Mouse (Mus musculus): ENCODE measurements at regions not wholly inside any gene's neighbourhood (a gene's known extent, or its start where the extent isn't known, plus 50 kb on each side); places are given as distances from the start of the nearest gene placed in this dataset.

DNA sequence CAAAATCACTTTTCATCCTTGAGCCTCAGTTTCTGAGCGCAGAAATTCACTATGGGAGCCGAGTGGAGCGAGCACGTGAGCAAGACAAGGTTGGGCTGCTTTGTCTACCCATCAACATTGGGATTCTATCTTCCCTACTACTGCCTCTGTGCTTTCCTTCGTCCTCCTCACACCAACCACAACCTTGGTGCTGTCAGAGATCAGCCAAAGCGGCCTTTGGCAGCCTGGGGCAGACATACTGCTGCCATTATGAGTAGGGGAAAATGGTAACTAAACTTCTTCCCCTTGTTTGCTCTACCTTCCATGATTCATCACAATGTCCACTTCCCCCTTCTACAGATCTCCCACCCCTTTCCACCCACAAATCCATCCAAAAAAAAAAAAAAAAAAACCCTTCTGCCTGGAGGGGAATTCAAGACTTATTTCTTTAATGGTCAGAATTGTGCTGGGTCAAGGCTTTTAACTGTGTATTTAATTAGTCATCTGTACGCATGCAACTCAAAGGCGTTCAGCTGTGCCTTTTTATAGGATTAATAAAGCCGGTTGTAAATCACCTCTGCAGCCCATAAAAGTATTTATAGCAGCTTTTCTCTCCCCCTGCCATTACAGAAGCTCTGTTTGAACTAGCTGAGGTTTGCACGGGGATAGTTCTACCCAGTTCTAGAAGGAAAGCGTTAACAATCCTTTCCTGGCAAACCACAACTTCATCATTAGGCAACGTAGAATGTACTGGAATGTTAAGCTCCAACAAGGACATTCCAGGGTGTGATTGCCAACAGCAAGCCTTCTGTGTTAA, 340.4 kb downstream of the Pik3r1 start:
- DNase-seq (ENCODE audit: low spot score): peak; percentile 9

DNA sequence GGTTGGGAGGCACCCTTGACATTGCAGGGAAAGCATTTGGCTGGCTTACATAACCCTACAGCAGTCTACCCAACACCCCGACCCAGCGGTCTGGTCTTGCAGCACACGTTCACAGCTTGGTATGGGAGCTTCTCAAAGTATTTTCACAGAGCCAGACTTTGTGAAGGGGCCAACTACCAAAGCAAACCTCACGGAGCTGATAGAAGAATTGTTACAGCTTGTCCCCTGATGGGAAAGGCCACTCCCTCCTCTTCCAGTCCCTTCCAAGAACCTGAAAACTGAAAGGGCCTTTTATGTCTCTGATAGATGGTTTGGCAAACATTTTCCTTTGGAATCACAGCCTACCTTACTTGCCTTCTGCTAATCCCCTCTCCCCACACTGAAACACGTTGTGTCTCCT, 341.6 kb downstream of the Pik3r1 start:
- peak; percentile 24 for DNase-seq (ENCODE audit: low spot score)

DNA sequence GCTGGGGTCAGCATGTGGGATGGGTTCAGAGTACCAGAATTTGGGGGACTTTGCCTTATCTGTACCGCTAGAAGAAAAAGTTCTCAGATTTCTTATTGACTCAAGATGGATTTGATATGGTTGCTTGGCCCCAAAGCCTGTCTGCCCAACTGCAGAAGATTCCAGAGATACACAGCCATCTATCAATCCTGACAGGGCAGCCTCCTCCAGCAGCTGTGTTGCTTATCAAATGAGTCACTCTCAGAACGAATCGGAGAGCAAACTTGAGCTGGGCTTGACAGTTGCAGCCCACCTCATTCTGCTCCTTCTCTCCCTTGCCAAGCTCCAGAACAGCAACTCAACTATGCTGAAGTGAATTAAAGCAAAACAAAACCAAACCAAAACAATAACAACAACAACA, 345.9 kb downstream of the Pik3r1 start:
- no peak for DNase-seq (ENCODE audit: low spot score)

DNA sequence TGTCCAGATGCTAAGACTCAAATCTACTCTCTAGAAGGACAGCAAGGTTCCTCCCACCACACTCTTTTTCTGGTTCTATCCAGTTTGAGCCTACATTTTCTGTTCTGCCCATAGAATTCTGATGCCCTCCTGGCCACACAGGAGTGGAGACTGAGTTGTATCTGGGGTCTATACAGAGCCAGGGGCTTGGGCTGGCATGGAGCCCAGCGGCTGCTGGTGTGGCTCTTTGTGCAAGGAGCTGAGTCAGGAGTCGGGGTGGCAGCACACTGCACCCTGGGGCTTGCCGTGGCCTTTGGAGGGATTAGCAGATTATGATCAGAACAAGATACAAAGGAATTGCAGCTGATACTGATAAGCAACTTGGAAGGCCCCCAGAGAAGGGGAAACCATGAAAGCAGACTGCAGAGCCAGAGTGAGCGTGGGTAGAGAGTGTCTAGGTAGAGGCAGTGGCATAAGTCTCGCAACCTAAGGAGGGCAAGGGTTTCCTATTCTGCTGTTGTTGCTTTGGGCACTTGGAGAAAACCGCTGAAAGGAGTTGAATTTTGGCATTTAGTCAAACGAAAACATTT, 348.5 kb downstream of the Pik3r1 start:
- no peak for DNase-seq (ENCODE audit: low spot score)

DNA sequence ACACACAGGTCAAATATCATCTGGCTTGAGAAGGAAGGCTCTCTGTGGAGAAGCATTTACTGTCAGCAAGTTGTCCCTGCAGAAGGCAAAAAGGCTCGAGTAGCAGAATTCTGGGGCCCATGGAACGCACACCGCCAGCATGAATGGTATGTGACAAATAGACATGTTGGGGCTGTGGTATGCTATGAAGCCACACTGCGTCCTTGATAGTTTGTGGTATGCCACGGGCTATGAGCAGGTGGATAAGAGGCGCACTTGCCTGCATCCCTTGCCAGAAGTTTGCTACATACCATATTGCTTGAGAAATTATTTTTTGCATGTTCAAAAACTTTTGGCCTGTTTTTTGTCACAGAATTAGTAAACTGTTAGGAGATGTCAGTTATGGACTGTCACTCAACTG, 349.7 kb downstream of the Pik3r1 start:
- no peak for DNase-seq (ENCODE audit: low spot score)

DNA sequence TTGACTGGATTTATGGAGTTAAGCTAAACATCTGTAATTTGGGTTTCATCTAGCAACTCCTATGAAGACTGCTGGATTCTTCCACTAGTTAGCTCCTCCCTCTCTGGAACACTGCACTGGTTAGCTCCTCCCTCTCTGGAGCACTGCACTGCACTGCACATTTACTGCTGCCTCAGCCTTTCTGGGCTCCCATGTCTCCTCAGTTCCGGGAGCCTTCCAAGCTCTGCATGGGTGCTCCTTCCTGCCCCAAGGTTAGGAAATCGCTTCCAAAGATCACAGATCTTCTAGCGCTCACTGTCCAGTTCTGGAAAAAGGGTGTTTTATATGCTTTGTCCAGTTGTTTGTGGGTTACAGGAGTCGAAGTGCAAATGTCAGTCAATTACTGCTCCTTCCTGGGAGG, 359.1 kb downstream of the Pik3r1 start:
- DNase-seq (ENCODE audit: low spot score): no peak

DNA sequence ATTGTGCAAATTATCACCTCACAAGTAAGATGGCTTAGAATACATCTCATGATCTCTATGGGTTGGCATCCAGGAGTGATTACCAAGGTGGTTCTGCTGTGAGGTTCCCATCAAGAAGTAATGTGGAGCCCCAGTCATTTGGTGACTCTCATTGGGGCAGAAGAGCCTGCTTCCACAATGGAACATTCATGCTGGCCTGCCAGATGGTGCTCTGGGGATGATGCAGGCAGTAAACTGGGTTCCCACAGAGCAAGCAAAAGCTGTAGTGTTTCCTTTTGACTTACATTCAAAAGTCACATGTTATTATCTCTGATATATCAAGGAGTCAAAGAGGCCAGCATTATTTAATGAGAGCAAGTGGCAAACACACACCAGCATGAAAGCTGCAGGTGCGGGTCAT, 360.4 kb downstream of the Pik3r1 start:
- no peak for DNase-seq (ENCODE audit: low spot score)

DNA sequence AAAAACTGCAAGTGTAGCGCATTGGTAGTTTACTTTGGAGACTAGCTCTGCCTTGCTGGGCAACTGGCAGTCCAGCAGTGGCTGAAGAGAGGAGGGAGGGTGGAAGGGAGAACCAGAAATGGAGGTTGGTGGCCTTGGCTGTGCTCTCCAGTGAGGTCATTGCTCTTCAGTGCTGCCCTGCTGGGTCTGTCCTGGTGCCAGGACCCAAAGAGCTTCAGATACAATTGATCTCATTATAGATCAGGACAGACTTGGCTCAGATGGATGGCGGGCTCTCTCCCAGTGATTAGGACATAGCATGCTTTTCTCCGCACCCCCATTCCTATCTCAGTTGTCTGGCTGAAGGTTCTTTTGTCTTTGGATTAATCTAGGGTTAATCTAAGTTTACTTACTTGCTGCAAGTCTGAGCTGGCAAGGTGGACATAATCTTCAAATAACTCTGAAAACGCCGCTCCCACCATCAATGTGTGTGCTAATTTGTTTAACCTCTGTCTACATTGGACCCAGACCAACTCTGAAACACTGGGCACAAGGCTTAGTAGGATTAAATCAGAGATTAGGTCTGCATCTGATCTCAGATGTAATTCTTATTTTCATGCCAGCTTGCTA, 394.3 kb downstream of the Pik3r1 start:
- no peak for DNase-seq (ENCODE audit: low spot score)

DNA sequence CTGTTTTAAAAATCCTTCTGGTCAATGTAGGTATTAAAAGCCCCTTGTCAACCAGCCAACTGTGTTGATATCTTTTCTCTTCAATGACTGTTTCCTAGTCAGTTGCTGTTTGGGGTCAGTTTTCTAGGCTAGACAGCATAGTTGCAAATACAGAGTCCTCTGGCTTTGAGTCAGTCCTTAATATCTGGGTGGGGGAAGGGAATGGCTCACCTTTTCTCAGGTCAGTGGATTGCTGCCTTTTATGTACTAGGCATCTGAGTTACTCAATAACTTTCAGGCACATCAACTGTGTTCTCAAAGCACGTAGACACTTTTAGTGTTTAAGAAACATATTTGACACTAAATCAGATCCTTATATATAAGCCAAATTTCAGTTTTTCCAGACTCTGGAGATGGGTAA, 396.1 kb downstream of the Pik3r1 start:
- DNase-seq (ENCODE audit: low spot score): no peak

DNA sequence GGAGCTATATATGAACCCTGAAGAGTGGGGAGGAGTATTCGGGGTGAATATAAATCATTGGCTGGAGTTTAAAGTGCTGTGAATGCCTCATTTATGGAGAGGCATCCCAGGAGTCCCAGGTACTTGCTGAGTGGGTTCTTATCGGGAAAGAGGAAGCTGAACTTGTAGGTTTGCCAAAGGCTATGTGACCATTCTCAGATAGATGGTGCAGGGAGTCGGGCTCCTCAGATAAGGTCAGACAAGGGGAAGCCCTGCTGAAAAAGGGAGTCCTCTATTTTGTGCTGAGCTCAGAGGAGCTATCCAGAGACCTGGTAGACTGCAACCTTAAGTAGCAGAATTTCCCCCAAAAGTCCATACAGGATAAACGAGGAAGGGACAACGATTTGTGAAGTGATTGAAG, 399.8 kb downstream of the Pik3r1 start:
- DNase-seq (ENCODE audit: low spot score): no peak

DNA sequence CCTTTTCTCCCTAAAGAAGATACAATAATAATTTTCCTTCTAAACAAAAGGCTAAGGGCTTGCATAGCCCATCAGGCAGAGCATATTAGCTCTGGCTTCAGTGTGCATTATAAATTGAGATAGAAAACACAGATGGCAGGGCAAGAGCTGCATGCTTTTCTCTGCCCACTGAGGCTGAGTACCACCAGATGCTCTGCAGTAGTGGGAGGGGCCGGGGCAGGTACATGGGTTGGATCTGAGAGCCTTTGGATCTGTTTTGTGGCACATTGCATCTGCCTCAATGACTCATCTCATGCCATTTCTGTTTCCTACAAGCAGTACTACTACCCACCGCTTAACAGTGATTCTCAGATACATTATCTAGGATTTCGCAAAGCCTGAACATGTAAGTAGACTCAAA, 412.7 kb downstream of the Pik3r1 start:
- DNase-seq (ENCODE audit: low spot score): no peak

DNA sequence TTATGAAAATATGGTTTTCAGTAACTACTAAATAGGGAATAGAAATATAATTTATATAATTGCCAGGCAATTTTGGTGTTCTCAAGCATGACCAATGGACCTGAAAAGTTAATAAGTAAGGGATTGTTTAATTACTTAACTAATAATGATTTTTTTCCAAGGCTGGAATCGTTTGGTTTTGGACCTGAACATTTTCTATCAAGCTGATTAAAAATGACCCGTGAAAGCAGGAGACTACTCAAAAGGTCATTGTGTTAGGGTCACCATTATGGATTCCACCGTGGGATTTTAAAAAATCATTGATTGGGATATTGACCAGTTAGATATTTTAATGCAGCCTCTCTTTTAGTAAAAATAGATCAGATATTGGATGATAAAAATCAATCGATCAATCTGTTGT, 416.9 kb downstream of the Pik3r1 start:
- no peak for DNase-seq (ENCODE audit: low spot score)

DNA sequence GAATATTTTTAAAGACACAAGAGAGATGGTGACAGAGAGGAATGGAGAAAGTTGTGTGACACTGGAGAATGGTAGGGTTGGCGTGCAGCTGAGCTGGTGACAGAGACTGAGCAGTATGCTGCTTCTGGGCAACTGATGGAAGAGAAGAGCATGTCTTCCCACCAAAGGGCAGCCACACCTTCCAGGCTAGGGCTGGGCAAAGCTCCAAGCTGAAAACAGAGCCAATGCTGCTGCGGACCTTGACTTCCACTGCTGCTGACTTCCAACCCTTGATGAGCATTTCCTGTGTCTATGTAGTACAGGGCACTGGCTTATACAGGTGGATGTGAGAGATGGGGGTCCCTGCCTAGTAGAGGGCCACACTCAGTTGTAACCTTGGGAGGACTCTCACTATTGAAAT, 418.7 kb downstream of the Pik3r1 start:
- no peak for DNase-seq (ENCODE audit: low spot score)

DNA sequence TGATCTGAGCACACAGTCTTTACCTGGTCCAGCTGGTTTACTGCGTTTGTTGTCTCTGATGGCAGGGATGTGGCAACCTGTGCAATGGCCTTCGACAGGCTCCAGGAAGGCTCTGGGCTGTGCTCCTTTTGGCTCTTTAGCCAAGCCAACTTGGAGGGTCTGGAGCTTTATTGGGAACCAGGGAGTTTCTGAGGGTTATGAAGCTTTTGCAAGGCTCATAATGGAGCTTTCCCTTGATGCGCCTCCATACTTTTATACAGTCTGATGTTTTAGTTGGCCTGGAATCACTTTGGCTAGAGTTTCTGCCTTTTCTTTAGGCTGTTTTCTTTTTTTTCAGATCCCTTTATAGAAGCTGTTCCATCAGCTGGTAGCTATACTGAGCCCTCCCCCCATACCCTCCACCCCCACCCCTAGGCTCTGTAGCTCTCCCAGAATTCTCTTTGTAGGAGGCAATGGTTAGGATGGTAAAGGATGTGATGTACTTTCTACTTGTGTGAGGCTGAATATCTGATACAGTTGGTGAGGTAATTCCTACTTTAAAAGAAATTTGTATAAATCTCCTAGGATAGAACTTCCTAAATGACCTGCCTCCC, 429.6 kb downstream of the Pik3r1 start:
- no peak for DNase-seq (ENCODE audit: low spot score)

DNA sequence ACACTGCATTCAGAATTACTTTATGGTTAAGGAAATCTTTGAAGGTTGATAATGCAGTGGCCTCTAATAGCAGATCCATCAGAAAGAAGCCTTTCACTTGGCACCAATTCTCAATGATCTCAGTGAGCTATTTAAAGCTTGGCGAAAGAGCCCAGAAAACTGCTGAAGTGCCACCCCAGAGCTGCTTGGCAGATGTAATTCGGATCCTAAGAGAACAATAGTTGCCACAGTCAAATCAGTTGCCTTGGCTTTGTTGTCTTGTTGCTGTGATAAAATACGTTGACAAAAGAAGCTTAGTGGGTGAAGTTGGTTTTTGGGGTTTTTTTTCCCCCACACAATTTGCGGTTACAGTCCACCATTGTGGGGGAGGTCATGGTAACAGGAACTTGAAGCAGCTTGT, 449.4 kb downstream of the Pik3r1 start:
- no peak for DNase-seq (ENCODE audit: low spot score)

DNA sequence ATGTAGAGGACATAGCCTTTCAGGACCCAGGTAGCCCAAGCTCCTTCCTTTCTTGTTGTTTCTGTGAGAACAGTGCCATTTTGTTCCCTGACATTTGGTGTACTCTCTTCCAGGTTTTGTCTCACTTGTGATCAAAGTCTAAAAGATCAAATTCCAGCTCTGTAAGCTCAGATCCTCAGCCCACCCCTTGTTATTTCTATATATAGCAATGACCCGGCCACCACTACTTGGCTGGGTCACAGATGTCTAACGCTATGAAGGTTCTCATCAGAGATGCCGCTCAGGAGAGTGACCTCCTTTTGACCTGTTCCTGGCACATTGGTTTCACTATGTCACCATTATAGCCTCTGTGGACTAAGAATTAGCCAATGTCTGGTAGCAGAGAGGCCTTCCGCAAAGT, 451.7 kb downstream of the Pik3r1 start:
- no peak for DNase-seq (ENCODE audit: low spot score)

DNA sequence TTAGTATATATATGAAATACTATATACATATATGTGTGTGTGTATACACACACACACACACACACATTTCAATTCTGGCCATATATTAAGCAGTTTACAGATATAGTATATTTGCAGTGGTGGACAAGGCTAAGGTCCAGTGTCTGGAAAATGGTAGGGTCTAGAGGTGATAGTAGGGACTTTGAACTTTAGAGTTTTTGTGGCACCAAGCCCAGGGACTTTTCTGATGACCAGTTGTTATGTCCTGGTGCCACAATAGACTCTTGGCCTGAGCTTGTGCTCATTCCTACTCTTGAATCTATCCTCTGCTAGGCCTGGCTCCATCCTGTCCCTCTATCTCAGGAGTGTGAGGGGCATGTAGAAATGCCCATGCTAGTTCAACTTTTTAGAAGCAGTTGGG, 454.0 kb downstream of the Pik3r1 start:
- no peak for DNase-seq (ENCODE audit: low spot score)

DNA sequence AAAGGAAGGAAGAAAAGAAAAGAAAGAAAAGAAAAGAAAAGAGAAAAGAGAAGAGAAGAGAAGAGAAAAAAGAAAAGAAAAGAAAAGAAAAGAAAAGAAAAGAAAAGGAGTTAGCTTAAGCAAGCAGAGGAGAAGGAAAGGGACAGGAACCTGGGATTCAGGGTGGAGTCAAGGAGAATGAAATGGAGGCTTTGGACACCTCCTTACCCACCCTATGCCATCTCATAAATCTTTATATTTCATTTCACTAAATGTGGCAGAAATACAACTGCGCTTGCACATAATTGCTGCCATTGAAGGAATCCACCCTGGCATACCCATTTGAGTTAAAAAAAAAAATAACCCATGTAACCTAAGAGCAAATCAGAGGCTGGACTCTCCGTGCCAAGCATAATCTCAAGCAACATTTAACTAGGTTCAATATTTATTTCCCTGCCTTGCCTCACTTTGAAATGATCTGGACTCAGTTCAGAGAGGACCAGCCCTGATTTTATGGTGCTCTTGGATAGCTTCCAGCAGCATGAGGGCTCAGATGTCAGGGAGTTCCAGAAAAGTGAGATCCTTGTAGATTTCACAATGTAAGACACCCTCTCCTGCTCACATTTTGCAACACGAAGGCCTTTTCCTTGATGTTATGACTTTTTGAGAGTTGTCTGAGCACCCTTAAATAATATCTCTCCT, 456.2 kb downstream of the Pik3r1 start:
- peak; percentile 29 for DNase-seq (ENCODE audit: low spot score)

DNA sequence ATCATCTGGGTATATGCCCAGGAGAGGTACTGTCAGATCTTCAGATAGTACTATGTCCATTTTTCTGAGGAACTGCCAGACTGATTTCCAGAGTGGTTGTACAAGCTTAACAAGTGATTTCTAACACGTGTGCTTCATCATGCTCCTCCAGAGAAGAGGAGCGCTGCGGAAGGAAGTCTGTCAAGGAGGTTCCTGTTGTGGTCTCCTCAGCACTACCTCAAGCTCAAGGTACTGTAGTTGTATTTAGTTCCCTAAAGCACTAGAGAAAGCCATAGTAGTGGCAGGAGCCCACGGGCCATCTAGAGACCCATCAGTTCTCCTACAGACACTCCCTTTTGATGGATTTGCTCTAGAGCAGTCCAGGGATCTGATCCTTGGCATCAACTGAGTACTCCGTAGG, 459.3 kb downstream of the Pik3r1 start:
- no peak for DNase-seq (ENCODE audit: low spot score)

DNA sequence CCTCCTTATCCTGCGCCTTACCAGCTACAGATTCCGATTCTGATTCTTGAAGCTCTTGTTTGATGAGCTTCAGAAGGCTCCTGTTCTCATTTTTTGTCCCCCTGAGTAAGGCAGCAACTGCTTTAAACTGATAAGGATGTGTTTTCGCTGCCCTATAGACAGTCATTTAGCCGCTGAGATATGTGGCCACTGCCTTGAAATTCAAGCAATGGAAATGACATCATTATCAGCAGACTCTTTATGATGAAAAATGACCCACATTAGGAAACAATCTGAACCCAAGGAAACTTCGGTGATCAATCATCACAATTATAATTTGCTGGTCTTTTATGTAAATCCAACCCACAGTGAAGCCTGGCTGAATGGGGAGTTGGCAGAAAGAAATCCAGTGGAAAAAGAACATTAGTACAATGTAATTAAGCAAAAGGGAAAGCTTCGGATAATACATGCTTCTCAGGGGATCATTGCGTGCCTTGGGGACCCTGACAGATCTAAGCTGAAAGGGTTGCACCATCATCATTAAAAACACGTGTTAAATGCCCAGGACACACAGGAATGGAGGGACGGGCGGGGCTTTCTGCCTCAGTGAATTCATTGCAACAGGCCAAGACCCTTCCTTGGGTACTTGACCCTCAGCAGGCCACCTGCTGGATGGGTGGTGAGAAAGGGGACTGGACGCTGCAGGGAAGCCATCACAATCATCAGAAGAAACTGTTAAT, 462.2 kb downstream of the Pik3r1 start:
- DNase-seq (ENCODE audit: low spot score): no peak

DNA sequence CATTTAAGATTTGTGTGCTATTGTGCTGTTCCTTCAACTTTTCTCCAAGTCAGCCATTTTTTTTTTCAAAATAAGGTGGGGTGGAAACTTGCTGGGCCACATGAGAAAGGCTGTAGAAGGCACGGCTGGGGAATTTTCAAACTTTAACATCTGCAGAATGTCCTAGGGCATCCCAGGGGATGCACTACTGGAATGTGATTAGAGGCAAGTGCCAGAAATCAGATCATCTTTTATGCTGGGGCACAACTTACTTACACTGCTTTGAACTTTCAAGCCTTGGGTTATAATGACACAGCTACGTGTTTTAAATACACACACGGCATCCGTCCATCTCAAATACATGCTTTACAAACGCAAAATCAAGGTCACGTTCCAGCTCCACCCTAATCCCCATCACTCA, 463.0 kb downstream of the Pik3r1 start:
- no peak for DNase-seq (ENCODE audit: low spot score)

DNA sequence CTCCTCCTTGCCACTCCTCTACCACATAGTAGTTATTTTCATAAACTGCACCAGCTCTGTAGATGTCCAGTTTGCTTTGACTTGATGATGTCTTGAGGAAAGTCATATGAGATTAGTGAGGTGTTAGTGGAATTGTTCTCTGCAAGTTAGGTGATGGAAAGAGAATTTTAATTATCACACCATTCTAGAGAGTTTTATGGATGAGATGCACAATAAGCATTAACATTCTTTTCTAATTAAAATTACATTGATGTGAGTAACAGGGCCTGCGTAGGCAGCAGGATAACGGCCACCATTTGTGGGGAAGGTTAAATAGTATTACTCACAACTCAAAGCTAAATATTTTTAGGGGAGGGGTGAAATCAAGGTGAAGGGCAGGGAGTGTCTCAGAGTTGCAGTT, 466.7 kb downstream of the Pik3r1 start:
- DNase-seq (ENCODE audit: low spot score): no peak
